Mouse (Mus musculus): ENCODE measurements around the gene Gtf3c2.
A peak's percentile ranks its signal among the peaks of the same experiment; 100 is the strongest.

- TF ChIP-seq POLR2A (IDR thresholded peaks at IDR 0.05; ENCODE audit: low read depth, low read length), result 0 out of 2 replicates have a peak, but pooled peaks have one; percentile 13
- TF ChIP-seq CTCF (IDR thresholded peaks at IDR 0.05; ENCODE audit: borderline replicate concordance, insufficient read depth, low read length), result no peak
Measured at GRCm38 (mm10) chr5:31197072-31197471, 17.1 kb upstream of the Gtf3c2 start.

Data from embryonic fibroblast, embryonic 13.5 days (primary cell).